Mouse (Mus musculus): ENCODE measurements around the gene Gm20388.

Gm20388 gene

GRCm38 (mm10) chr8:123672648-123673047, 3762.0 kb downstream of the Gm20388 start:
- no peak for DNase-seq (ENCODE audit: low spot score)

GRCm38 (mm10) chr8:123675611-123676010, 3765.0 kb downstream of the Gm20388 start:
- DNase-seq (ENCODE audit: low spot score) = no peak

- DNase-seq (ENCODE audit: low spot score) = peak; percentile 51
Observed at GRCm38 (mm10) chr8:123678390-123678789, 3767.7 kb downstream of the Gm20388 start.

GRCm38 (mm10) chr8:123682073-123682761, 3771.6 kb downstream of the Gm20388 start:
- DNase-seq (ENCODE audit: low spot score) = no peak

- no peak for DNase-seq (ENCODE audit: low spot score)
Observed at GRCm38 (mm10) chr8:123683321-123683720, 3772.7 kb downstream of the Gm20388 start.

- peak; percentile 26 for DNase-seq (ENCODE audit: low spot score)
Observed at GRCm38 (mm10) chr8:123684806-123685205, 3774.2 kb downstream of the Gm20388 start.

- DNase-seq (ENCODE audit: low spot score) = peak; percentile 79
Observed at GRCm38 (mm10) chr8:123685477-123685876, 3774.8 kb downstream of the Gm20388 start.

GRCm38 (mm10) chr8:123687826-123688225, 3777.2 kb downstream of the Gm20388 start:
- no peak for DNase-seq (ENCODE audit: low spot score)

GRCm38 (mm10) chr8:123692165-123692962, 3781.7 kb downstream of the Gm20388 start:
- no peak for DNase-seq (ENCODE audit: low spot score)

- no peak for DNase-seq (ENCODE audit: low spot score)
Observed at GRCm38 (mm10) chr8:123696167-123696566, 3785.5 kb downstream of the Gm20388 start.

GRCm38 (mm10) chr8:123697329-123697728, 3786.7 kb downstream of the Gm20388 start:
- peak; percentile 46 for DNase-seq (ENCODE audit: low spot score)

GRCm38 (mm10) chr8:123700399-123701070, 3789.9 kb downstream of the Gm20388 start:
- no peak for DNase-seq (ENCODE audit: low spot score)

- no peak for DNase-seq (ENCODE audit: low spot score)
Observed at GRCm38 (mm10) chr8:123701952-123702587, 3791.4 kb downstream of the Gm20388 start.

GRCm38 (mm10) chr8:123705376-123705775, 3794.7 kb downstream of the Gm20388 start:
- no peak for DNase-seq (ENCODE audit: low spot score)

GRCm38 (mm10) chr8:123707137-123707536, 3796.5 kb downstream of the Gm20388 start:
- no peak for DNase-seq (ENCODE audit: low spot score)

GRCm38 (mm10) chr8:123708729-123709128, 3798.1 kb downstream of the Gm20388 start:
- no peak for DNase-seq (ENCODE audit: low spot score)

GRCm38 (mm10) chr8:123710335-123710734, 3799.7 kb downstream of the Gm20388 start:
- no peak for DNase-seq (ENCODE audit: low spot score)

- no peak for DNase-seq (ENCODE audit: low spot score)
Observed at GRCm38 (mm10) chr8:123714451-123714850, 3803.8 kb downstream of the Gm20388 start.

- no peak for DNase-seq (ENCODE audit: low spot score)
Observed at GRCm38 (mm10) chr8:123715916-123716592, 3805.4 kb downstream of the Gm20388 start.

GRCm38 (mm10) chr8:123717104-123717503, 3806.5 kb downstream of the Gm20388 start:
- peak; percentile 76 for DNase-seq (ENCODE audit: low spot score)

Data from MN1 (cell line).